ENCODE assay signal across 13 mouse cellular contexts in genomic region chr3:43783000-43783588, GRCm38 (mm10).
DNase-seq lines count a peak whose midpoint lies in the region; ATAC-seq lines count a peak whose summit lies in the region.
"Had no signal": no experiment of that assay in that cellular context is flagged by ENCODE, and none has a peak within 500 bp of the region (broad histone marks: within the 10 kb centered on the region; RNA-seq: fewer than 3 reads in every experiment).

No protein-coding gene starts in this region.

- no peaks in the 10 kb centered on the region for H3K4me1 ChIP-seq in forebrain, embryonic 13.5 days
- H3K4me1 ChIP-seq in forebrain, embryonic 10.5 days, result no peaks in the 10 kb centered on the region
- H3K4me1 ChIP-seq: neural tube, embryonic 12.5 days had no signal

- H3K27ac ChIP-seq in forebrain, embryonic 13.5 days, result no peak overlapping the region
- H3K27ac ChIP-seq in forebrain, embryonic 10.5 days, result no peak overlapping the region
- H3K27ac ChIP-seq: neural tube, embryonic 12.5 days had no signal

- H3K9ac ChIP-seq in forebrain, embryonic 13.5 days, result no peak overlapping the region
- H3K9ac ChIP-seq: neural tube, embryonic 12.5 days had no signal

- H3K27me3 ChIP-seq in forebrain, embryonic 13.5 days, result no peaks in the 10 kb centered on the region
- no peaks in the 10 kb centered on the region for H3K27me3 ChIP-seq in forebrain, embryonic 10.5 days (ENCODE audit: poor library complexity, severe bottlenecking)
- H3K27me3 ChIP-seq: neural tube, embryonic 12.5 days had no signal

- no peak overlapping the region for H3K4me2 ChIP-seq in forebrain, embryonic 13.5 days
- H3K4me2 ChIP-seq: neural tube, embryonic 12.5 days had no signal

- WGBS in forebrain, embryonic 13.5 days, result 78% methylated on average over 4 of the region's 4 CpGs
- whole genome bisulfite sequencing in forebrain, embryonic 10.5 days, result 89% methylated on average over 4 of the region's 4 CpGs

- ATAC-seq in forebrain, embryonic 13.5 days, result peak; percentile 83
- no peak for ATAC-seq in erythroblast, adult 5-6 weeks (replicated peaks; ENCODE audit: low FRiP score, poor library complexity, severe bottlenecking)

- no peaks in the 10 kb centered on the region for H3K9me3 ChIP-seq in forebrain, embryonic 13.5 days (replicated peaks)
- no peaks in the 10 kb centered on the region for H3K9me3 ChIP-seq in forebrain, embryonic 10.5 days
- H3K9me3 ChIP-seq: neural tube, embryonic 12.5 days had no signal

- no peak for DNase-seq in forebrain, embryonic 10.5 days (ENCODE audit: extremely low spot score, low spot score)
- peak; percentile 38 to 44 for DNase-seq in right cerebral cortex, postnatal 10 days (ENCODE audit: low spot score in 2 of 2)
- no peak for DNase-seq in right cerebral cortex, postnatal 4 days
- peak; percentile 4 to 42 for DNase-seq in layer of hippocampus, postnatal 14 days (ENCODE audit: low spot score in 2 of 2)
- DNase-seq in cerebellum, adult 11-12 months, result no peak
- DNase-seq in ovary, adult 18-20 months (ENCODE audit: low spot score), result no peak
- DNase-seq: gastrocnemius, postnatal 14 days; kidney, postnatal 14 days; lung, adult 2 months; thymus, adult 2 months had no signal

- H3K4me3 ChIP-seq in forebrain, embryonic 13.5 days, result no peak overlapping the region
- H3K4me3 ChIP-seq in forebrain, embryonic 10.5 days, result no peak overlapping the region
- H3K4me3 ChIP-seq: neural tube, embryonic 12.5 days had no signal

- no peaks in the 10 kb centered on the region for H3K36me3 ChIP-seq in forebrain, embryonic 13.5 days (ENCODE audit: poor library complexity, severe bottlenecking)
- H3K36me3 ChIP-seq in forebrain, embryonic 10.5 days (replicated peaks), result no peaks in the 10 kb centered on the region
- H3K36me3 ChIP-seq: neural tube, embryonic 12.5 days had no signal

Comparison
In these comparisons a context has a peak if more than half of its experiments do, and no peak if none do; other contexts are left out.
1. DNase-seq: peak in right cerebral cortex, postnatal 10 days (2 of 2) and layer of hippocampus, postnatal 14 days (2 of 2); none in forebrain, embryonic 10.5 days (single experiment), right cerebral cortex, postnatal 4 days (single experiment), cerebellum, adult 11-12 months (single experiment) and ovary, adult 18-20 months (single experiment).